Mouse (Mus musculus) lung, postnatal 0 days (tissue): Measurements from ENCODE around the gene Rab44. TPM values are rescaled to one million over a fixed set of nuclear protein-coding genes. Genes with fewer than 3 reads are reported as not detected.

Source experiments
- ATAC-seq: fragments of 200-750 bp; cut with Nextera tagmentation; 2 replicates; pipeline ENCODE4 v1.8.0; 2017; ENCODE audit warnings: moderate library complexity
- DNase-seq: peaks from one replicate; pipeline ENCODE4 v3.0.0-alpha.2; 2016; ENCODE audit warnings: low spot score
- H3K27ac ChIP-seq: fragments of 300-500 bp; sonication (generic); 2 replicates; pipeline ENCODE4 v1.5.1; 2014; ENCODE audit warnings: antibody characterized with exemption, mild to moderate bottlenecking, low read length, mixed read lengths
- H3K27me3 ChIP-seq: fragments of 300-500 bp; sonication (generic); replicated peaks from 2 replicates; pipeline ENCODE4 v1.6.1; 2014; ENCODE audit warnings: low read length, mixed read lengths; ENCODE audit not compliant: insufficient read depth
- H3K36me3 ChIP-seq: fragments of 300-500 bp; sonication (generic); 2 replicates; pipeline ENCODE4 v1.6.1; 2014; ENCODE audit warnings: low read length, mixed read lengths; ENCODE audit not compliant: insufficient read depth
- H3K4me1 ChIP-seq: fragments of 300-500 bp; sonication (generic); 2 replicates; pipeline ENCODE4 v1.6.1; 2014; ENCODE audit warnings: antibody characterized with exemption, low read depth, low read length, mixed read lengths; ENCODE audit not compliant: insufficient read depth
- H3K4me2 ChIP-seq: fragments of 300-500 bp; sonication (generic); replicated peaks from 2 replicates; pipeline ENCODE4 v1.6.1; 2014; ENCODE audit warnings: low read depth, mild to moderate bottlenecking, low read length, moderate library complexity, mixed read lengths
- H3K4me3 ChIP-seq: fragments of 300-500 bp; sonication (generic); 2 replicates; pipeline ENCODE4 v1.5.1; 2014; ENCODE audit warnings: low read depth, low read length
- H3K9ac ChIP-seq: fragments of 300-500 bp; sonication (generic); replicated peaks from 2 replicates; pipeline ENCODE4 v1.6.1; 2014; ENCODE audit warnings: low read depth, mild to moderate bottlenecking
- H3K9me3 ChIP-seq: fragments of 300-500 bp; sonication (generic); 2 replicates; pipeline ENCODE4 v1.6.1; 2016; ENCODE audit warnings: low read length, mixed read lengths
- CTCF ChIP-seq: IDR thresholded peaks from 2 replicates; pipeline ENCODE4 v1.5.1; 2016; ENCODE audit warnings: antibody characterized with exemption, mild to moderate bottlenecking
- EP300 ChIP-seq: IDR thresholded peaks from 2 replicates; pipeline ENCODE4 v1.6.1; 2016; ENCODE audit warnings: antibody characterized with exemption, mild to moderate bottlenecking, control low read depth
- WGBS: fragments of 180-500 bp; shearing (Covaris S2); extraction: QIAGEN DNeasy Blood & Tissue Kit; methylation state at CpG from one replicate; pipeline ENCODE4 v1.1.7; 2014; 5-methylcytosine and 5-hydroxymethylcytosine counted together
- polyA plus RNA-seq: library from polyadenylated mRNA; unstranded; fragments of >200 nt; fragmentation: Nextera tagmentation; extraction: Ambion mirVana; gene quantifications from 2 replicates; pipeline ENCODE4 v1.2.1, GENCODE M21; 2015

Gene Rab44
- polyA plus RNA-seq, 1 experiment from 2014 or later = 1.0 TPM

DNA sequence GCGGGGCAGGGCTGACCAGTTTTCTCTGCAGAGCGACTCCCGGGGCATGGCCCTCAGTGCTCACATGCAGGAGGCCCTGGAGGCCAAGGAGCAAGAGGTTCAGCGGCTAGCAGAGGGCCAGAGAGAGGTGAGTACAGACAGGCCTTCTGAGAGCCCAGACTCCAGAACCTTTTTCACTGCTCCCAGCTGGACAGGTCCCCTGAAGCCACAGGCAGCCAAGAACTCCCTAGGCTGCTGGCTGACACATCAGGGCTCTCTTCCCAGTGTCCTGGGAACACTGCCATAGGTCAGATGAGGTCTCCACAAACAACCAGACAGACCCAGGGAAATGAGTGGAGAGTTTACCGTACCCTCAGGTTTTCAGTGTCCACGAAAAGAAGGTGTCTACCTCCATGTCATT lies 22.3 kb downstream of the Rab44 start:
- Histone ChIP-seq H3K9ac (no peak overlapping the region), H3K36me3 (no peaks in the 10 kb centered on the region), H3K9me3 (no peaks in the 10 kb centered on the region), H3K4me3 (no peak overlapping the region), H3K4me2 (no peak overlapping the region), H3K27ac (no peak overlapping the region), H3K4me1 (no peaks in the 10 kb centered on the region), H3K27me3 (no peaks in the 10 kb centered on the region)
- ATAC-seq (0 out of 2 replicates have a peak, but pooled peaks have one; percentile 17), DNase-seq (peak; percentile 40)
- TF ChIP-seq CTCF = no peak
- 46% methylated on average over 6 of the region's 6 CpGs for WGBS

DNA sequence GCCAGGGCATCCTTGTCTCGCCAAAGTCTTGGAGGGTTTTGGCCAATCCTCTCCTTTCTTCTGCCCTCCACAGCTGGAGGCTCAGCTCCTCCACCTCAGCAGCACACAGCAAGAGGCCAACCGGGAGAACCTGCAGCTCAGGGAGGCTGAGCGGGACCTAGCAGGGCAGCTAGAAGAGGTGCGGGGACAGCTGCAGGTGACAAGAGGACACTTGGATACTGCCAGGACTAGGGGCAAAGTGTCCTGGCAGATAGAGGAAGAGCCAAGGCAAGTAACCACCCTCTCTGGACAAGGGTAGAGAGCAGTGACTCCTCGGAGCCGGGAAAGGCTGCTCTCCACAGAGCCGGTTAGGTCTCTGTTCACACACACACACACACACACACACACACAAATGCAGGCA lies 24.0 kb downstream of the Rab44 start:
- H3K36me3 ChIP-seq = no peaks in the 10 kb centered on the region
- H3K4me2 ChIP-seq = no peak overlapping the region
- WGBS = 71% methylated on average over 7 of the region's 7 CpGs
- H3K27me3 ChIP-seq = no peaks in the 10 kb centered on the region
- H3K4me3 ChIP-seq = no peak overlapping the region
- H3K9me3 ChIP-seq = no peaks in the 10 kb centered on the region
- no peak overlapping the region for H3K27ac ChIP-seq
- ATAC-seq = no peak
- H3K4me1 ChIP-seq = no peaks in the 10 kb centered on the region
- TF ChIP-seq CTCF (no peak), EP300 (no peak)
- DNase-seq = no peak
- H3K9ac ChIP-seq = no peak overlapping the region

DNA sequence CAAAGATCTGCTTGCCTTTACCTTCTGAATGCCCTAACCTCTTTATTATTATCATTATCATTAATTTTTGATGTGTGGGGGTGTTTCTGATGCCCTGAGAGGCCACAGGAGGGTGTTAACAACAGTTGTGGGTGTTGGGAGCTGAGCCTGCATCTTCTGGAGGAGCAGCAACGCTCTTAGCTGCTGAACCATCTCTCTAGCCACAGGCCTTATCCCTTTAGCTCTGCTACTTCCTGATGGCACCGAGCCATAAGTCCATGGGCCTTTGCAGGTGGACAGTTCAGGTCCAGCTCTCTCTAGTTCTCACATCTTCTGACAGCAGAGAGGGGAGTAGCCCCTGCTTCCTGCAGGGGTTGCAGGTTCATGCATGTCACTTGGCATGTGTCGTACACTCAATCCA lies 27.6 kb downstream of the Rab44 start:
- H3K36me3 ChIP-seq = no peaks in the 10 kb centered on the region
- H3K4me2 ChIP-seq = no peak overlapping the region
- DNase-seq (no peak), ATAC-seq (no peak)
- 71% methylated on average over 3 of the region's 3 CpGs for WGBS
- H3K9me3 ChIP-seq = no peaks in the 10 kb centered on the region
- no peak overlapping the region for H3K9ac ChIP-seq
- TF ChIP-seq EP300 (no peak), CTCF (no peak)
- no peak overlapping the region for H3K4me3 ChIP-seq
- no peaks in the 10 kb centered on the region for H3K4me1 ChIP-seq
- H3K27me3 ChIP-seq = no peaks in the 10 kb centered on the region
- H3K27ac ChIP-seq = no peak overlapping the region

DNA sequence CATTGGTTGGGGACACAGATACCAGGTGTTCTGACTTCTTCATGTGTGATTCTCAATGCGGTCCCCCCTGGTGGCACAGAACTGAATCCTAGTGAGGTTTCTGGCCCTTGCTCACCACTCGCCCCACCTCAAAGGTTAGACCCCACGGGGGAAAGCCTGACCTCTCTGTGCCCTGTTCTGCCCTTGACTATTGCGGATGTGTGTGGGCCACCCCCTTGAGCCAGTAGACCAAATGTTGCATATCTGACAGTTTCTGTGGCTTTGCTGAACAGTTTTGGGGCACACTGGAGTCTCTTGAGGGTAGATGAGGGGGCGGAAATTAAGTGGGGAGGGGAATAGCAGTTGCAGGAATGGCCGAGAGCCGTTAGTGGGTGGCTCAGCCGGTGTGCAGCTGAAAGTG lies 29.3 kb downstream of the Rab44 start:
- WGBS = 73% methylated on average over 8 of the region's 8 CpGs
- Histone ChIP-seq H3K9me3 (no peaks in the 10 kb centered on the region), H3K4me2 (no peak overlapping the region), H3K9ac (no peak overlapping the region), H3K27ac (no peak overlapping the region), H3K27me3 (no peaks in the 10 kb centered on the region), H3K4me1 (no peaks in the 10 kb centered on the region), H3K4me3 (no peak overlapping the region), H3K36me3 (no peaks in the 10 kb centered on the region)
- ATAC-seq (no peak), DNase-seq (no peak)
- TF ChIP-seq EP300 (no peak), CTCF (no peak)

DNA sequence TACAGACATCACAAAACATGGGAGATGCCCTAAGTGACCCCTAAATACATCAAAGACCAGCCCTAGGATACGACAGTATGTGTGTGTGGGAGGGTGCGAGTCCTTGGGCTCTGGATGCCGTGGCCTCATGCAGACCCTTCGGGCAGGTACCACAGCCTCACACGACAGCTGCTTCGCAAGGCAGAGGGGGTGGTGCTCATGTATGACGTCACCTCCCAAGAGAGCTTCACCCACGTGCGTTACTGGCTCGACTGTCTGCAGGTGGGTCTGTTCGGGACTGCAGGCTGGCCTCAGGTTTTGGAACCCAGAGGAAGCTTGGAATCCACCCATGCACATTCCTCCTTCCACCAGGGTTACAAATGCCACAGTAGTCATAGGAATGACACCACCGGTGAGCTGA lies 31.2 kb downstream of the Rab44 start:
- TF ChIP-seq CTCF (no peak), EP300 (no peak)
- H3K4me3 ChIP-seq = no peak overlapping the region
- WGBS = 87% methylated on average over 12 of the region's 12 CpGs
- no peak overlapping the region for H3K4me2 ChIP-seq
- H3K27me3 ChIP-seq = no peaks in the 10 kb centered on the region
- H3K27ac ChIP-seq = no peak overlapping the region
- H3K36me3 ChIP-seq = no peaks in the 10 kb centered on the region
- ATAC-seq (no peak), DNase-seq (no peak)
- H3K9me3 ChIP-seq = no peaks in the 10 kb centered on the region
- H3K9ac ChIP-seq = no peak overlapping the region
- no peaks in the 10 kb centered on the region for H3K4me1 ChIP-seq

DNA sequence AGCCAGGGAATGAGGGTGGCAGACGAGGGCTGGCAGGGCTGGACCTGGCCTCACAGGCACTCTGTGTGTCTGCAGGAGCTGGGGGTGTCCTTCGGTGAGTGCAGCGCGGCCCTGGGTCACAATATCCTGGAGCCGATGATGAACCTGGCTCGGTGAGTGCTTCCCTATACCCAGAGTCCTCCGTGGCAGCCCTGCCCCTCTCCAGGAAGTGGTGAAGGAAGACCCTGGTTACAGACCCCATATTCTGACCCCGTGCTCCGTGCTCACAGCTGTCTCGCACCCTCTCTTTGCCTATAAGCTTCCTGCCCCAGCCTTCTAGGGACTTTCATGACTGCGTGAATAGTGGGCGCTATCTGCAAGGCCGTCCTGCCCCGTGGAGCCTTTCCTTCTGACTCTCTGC lies 33.3 kb downstream of the Rab44 start:
- WGBS = 74% methylated on average over 14 of the region's 14 CpGs
- TF ChIP-seq CTCF (no peak), EP300 (no peak)
- H3K4me3 ChIP-seq = no peak overlapping the region
- no peaks in the 10 kb centered on the region for H3K36me3 ChIP-seq
- no peaks in the 10 kb centered on the region for H3K27me3 ChIP-seq
- H3K27ac ChIP-seq = no peak overlapping the region
- no peak overlapping the region for H3K9ac ChIP-seq
- no peaks in the 10 kb centered on the region for H3K4me1 ChIP-seq
- no peak overlapping the region for H3K4me2 ChIP-seq
- no peak for ATAC-seq
- DNase-seq = no peak
- no peaks in the 10 kb centered on the region for H3K9me3 ChIP-seq

DNA sequence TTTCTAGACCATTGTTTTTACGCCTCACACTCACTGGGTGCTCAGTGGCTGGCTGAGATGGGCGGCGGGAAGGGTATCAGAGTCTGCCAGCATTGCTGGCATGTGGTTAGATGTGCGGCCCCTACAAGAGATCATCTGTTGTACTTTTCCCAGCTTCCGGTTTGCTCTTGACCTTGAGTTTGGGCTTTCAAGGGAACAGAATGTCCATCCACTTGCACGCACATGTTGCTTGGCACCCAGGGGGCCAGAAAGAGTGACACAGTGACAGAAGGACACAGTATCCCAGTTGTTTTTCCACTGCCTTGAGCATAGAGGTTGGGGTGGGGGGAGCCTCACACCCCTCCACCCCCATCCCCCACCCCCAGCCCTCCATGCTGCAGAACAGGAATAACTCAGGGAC lies 33.8 kb downstream of the Rab44 start:
- Histone ChIP-seq H3K4me2 (no peak overlapping the region), H3K36me3 (no peaks in the 10 kb centered on the region), H3K4me1 (no peaks in the 10 kb centered on the region), H3K27me3 (no peaks in the 10 kb centered on the region), H3K9me3 (no peaks in the 10 kb centered on the region), H3K4me3 (no peak overlapping the region), H3K9ac (no peak overlapping the region), H3K27ac (no peak overlapping the region)
- TF ChIP-seq CTCF (no peak), EP300 (no peak)
- DNase-seq = no peak
- 68% methylated on average over 6 of the region's 6 CpGs for WGBS
- peak; percentile 21; the same call in 1 of the 2 replicates for ATAC-seq
